Mouse (Mus musculus) hindbrain, embryonic 14.5 days (tissue): ENCODE measurements around the gene Msln. TPM values are rescaled to one million over a fixed set of nuclear protein-coding genes. Genes with fewer than 3 reads are reported as not detected.

Source experiments
- ATAC-seq: fragments of 200-750 bp; cut with Nextera tagmentation; 2 replicates; pipeline ENCODE4 v1.8.0; 2017; ENCODE audit warnings: moderate number of reproducible peaks, mild to moderate bottlenecking, moderate TSS enrichment, moderate library complexity; ENCODE audit not compliant: low FRiP score
- DNase-seq: peaks from one replicate; pipeline ENCODE4 v3.0.0-alpha.2; 2015; ENCODE audit warnings: low spot score
- H3K27ac ChIP-seq: fragments of 300-500 bp; sonication (generic); 2 replicates; pipeline ENCODE4 v1.5.1; 2014; ENCODE audit warnings: mild to moderate bottlenecking, moderate library complexity
- H3K27me3 ChIP-seq: fragments of 300-500 bp; sonication (generic); 2 replicates; pipeline ENCODE4 v1.6.1; 2014; ENCODE audit warnings: mild to moderate bottlenecking, low read length, mixed read lengths; ENCODE audit not compliant: control insufficient read depth, insufficient read depth
- H3K36me3 ChIP-seq: fragments of 300-500 bp; sonication (generic); replicated peaks from 2 replicates; pipeline ENCODE4 v1.6.1; 2014; ENCODE audit not compliant: control insufficient read depth, insufficient read depth
- H3K4me1 ChIP-seq: fragments of 300-500 bp; sonication (generic); replicated peaks from 2 replicates; pipeline ENCODE4 v1.6.1; 2014; ENCODE audit warnings: antibody characterized with exemption, low read length, mixed read lengths; ENCODE audit not compliant: control insufficient read depth, insufficient read depth
- H3K4me2 ChIP-seq: fragments of 300-500 bp; sonication (generic); replicated peaks from 2 replicates; pipeline ENCODE4 v1.6.1; 2014; ENCODE audit warnings: mild to moderate bottlenecking, moderate library complexity
- H3K4me3 ChIP-seq: fragments of 300-500 bp; sonication (generic); replicated peaks from 2 replicates; pipeline ENCODE4 v1.5.1; 2014; ENCODE audit warnings: mild to moderate bottlenecking, low read length
- H3K9ac ChIP-seq: fragments of 300-500 bp; sonication (generic); 2 replicates; pipeline ENCODE4 v1.6.1; 2014
- H3K9me3 ChIP-seq: fragments of 300-500 bp; sonication (generic); 2 replicates; pipeline ENCODE4 v1.6.1; 2016; ENCODE audit warnings: low read length; ENCODE audit not compliant: control insufficient read depth
- WGBS: fragments of 180-500 bp; shearing (Covaris S2); extraction: QIAGEN DNeasy Blood & Tissue Kit; methylation state at CpG from one replicate; pipeline ENCODE4 v1.1.7; 2014; 5-methylcytosine and 5-hydroxymethylcytosine counted together
- polyA plus RNA-seq: library from polyadenylated mRNA; unstranded; fragments of >200 nt; fragmentation: Nextera tagmentation; extraction: Ambion mirVana; gene quantifications from 2 replicates; pipeline ENCODE4 v1.2.1, GENCODE M21; 2014

The Msln gene
- polyA plus RNA-seq, 1 experiment from 2014 or later: not detected

- ATAC-seq (no peak), DNase-seq (no peak)
- Histone ChIP-seq H3K9me3 (no peaks in the 10 kb centered on the region), H3K9ac (no peak overlapping the region), H3K27me3 (no peaks in the 10 kb centered on the region), H3K4me2 (no peak overlapping the region), H3K27ac (no peak overlapping the region), H3K4me1 (no peaks in the 10 kb centered on the region), H3K4me3 (no peak overlapping the region), H3K36me3 (no peaks in the 10 kb centered on the region)
- 81% methylated on average over 7 of the region's 7 CpGs for WGBS
Observed at GRCm38 (mm10) chr17:25738861-25739260, 15.3 kb downstream of the Msln start.

- H3K27me3 ChIP-seq: no peaks in the 10 kb centered on the region
Observed at GRCm38 (mm10) chr17:25735745-25736144, 18.4 kb downstream of the Msln start, which contains the start of gene Mslnl. Gene Mslnl, plus strand, starts transcription at chr17:25736042.

GRCm38 (mm10) chr17:25735246-25735645 lies 18.9 kb downstream of the Msln start:
- Histone ChIP-seq H3K27me3 (no peaks in the 10 kb centered on the region), H3K4me3 (no peak overlapping the region), H3K36me3 (peaks cover 10% of the 10 kb centered on the region; the same call in 1 of the 2 replicates), H3K4me2 (no peak overlapping the region), H3K9me3 (no peaks in the 10 kb centered on the region), H3K27ac (no peak overlapping the region), H3K9ac (no peak overlapping the region), H3K4me1 (no peaks in the 10 kb centered on the region)
- 87% methylated on average over 5 of the region's 5 CpGs for WGBS
- DNase-seq: no peak
- no peak for ATAC-seq

More at GRCm38 (mm10) chr17:25735745-25736144, 18.4 kb downstream of the Msln start, which contains the start of gene Mslnl:
- no peak within 1 kb of the TSS for H3K27ac ChIP-seq
- no peak within 1 kb of the TSS for H3K4me2 ChIP-seq
- no peak for ATAC-seq
- WGBS: 69% methylated on average over 3 of the region's 3 CpGs
- H3K4me3 ChIP-seq: no peak within 1 kb of the TSS
- no peaks in the 10 kb centered on the region for H3K4me1 ChIP-seq
- H3K9ac ChIP-seq: no peak within 1 kb of the TSS
- no peaks in the 10 kb centered on the region for H3K9me3 ChIP-seq
- DNase-seq: no peak
- H3K36me3 ChIP-seq: peaks cover 5% of the 10 kb centered on the region; the same call in 1 of the 2 replicates

GRCm38 (mm10) chr17:25732082-25732481 lies 22.1 kb downstream of the Msln start:
- H3K36me3 ChIP-seq: peaks cover 11% of the 10 kb centered on the region; the same call in 1 of the 2 replicates
- no peak overlapping the region for H3K4me3 ChIP-seq
- no peaks in the 10 kb centered on the region for H3K9me3 ChIP-seq
- H3K4me2 ChIP-seq: no peak overlapping the region
- H3K4me1 ChIP-seq: peaks cover 8% of the 10 kb centered on the region; the same call in 1 of the 2 replicates
- no peaks in the 10 kb centered on the region for H3K27me3 ChIP-seq
- no peak for ATAC-seq
- 8% methylated on average over 2 of the region's 2 CpGs for WGBS
- no peak overlapping the region for H3K27ac ChIP-seq
- no peak overlapping the region for H3K9ac ChIP-seq
- peak; percentile 85 for DNase-seq

- Histone ChIP-seq H3K36me3 (peaks cover 11% of the 10 kb centered on the region; the same call in 1 of the 2 replicates), H3K9me3 (no peaks in the 10 kb centered on the region), H3K27ac (no peak overlapping the region), H3K9ac (peak overlapping the region; percentile 79), H3K4me3 (peak overlapping the region; percentile 63), H3K4me1 (peaks cover 13% of the 10 kb centered on the region), H3K4me2 (peak overlapping the region; percentile 62), H3K27me3 (no peaks in the 10 kb centered on the region)
- DNase-seq (no peak), ATAC-seq (no peak)
- WGBS: 19% methylated on average over 4 of the region's 4 CpGs
Observed at GRCm38 (mm10) chr17:25728009-25728270, 26.2 kb downstream of the Msln start.

GRCm38 (mm10) chr17:25727265-25728008 lies 26.7 kb downstream of the Msln start, which contains the start of the genes Chtf18 and Rpusd1:
Gene Chtf18, minus strand, starts transcription at chr17:25727419.
Gene Rpusd1, plus strand, starts transcription at chr17:25727670.
- Histone ChIP-seq H3K27me3 (no peaks in the 10 kb centered on the region), H3K9ac (peak within 1 kb of the TSS; percentile 79), H3K27ac (no peak within 1 kb of the TSS), H3K4me1 (peaks cover 13% of the 10 kb centered on the region), H3K4me3 (peak within 1 kb of the TSS; percentile 63), H3K9me3 (no peaks in the 10 kb centered on the region), H3K36me3 (peaks cover 11% of the 10 kb centered on the region; the same call in 1 of the 2 replicates), H3K4me2 (peak within 1 kb of the TSS; percentile 62)
- WGBS: under 1% methylated on average over 37 of the region's 37 CpGs
- ATAC-seq (peak; percentile 98), DNase-seq (peak; percentile 99)

GRCm38 (mm10) chr17:25725264-25725663 lies 28.9 kb downstream of the Msln start:
- H3K27me3 ChIP-seq: no peaks in the 10 kb centered on the region
- ATAC-seq (no peak), DNase-seq (no peak)
- H3K4me3 ChIP-seq: no peak overlapping the region
- H3K27ac ChIP-seq: no peak overlapping the region
- no peak overlapping the region for H3K4me2 ChIP-seq
- H3K4me1 ChIP-seq: peaks cover 13% of the 10 kb centered on the region
- WGBS: 84% methylated on average over 6 of the region's 6 CpGs
- no peaks in the 10 kb centered on the region for H3K9me3 ChIP-seq
- H3K36me3 ChIP-seq: peaks cover under 1% of the 10 kb centered on the region; the same call in 1 of the 2 replicates
- no peak overlapping the region for H3K9ac ChIP-seq

GRCm38 (mm10) chr17:25723919-25724318 lies 30.3 kb downstream of the Msln start:
- 79% methylated on average over 7 of the region's 7 CpGs for whole genome bisulfite sequencing
- no peak overlapping the region for H3K4me3 ChIP-seq
- DNase-seq: no peak

GRCm38 (mm10) chr17:25723470-25723869 lies 30.7 kb downstream of the Msln start:
- 96% methylated on average over 19 of the region's 19 CpGs for WGBS
- DNase-seq: no peak
- H3K36me3 ChIP-seq: no peaks in the 10 kb centered on the region

More at GRCm38 (mm10) chr17:25723919-25724318, 30.3 kb downstream of the Msln start:
- H3K9ac ChIP-seq: no peak overlapping the region
- H3K4me1 ChIP-seq: peaks cover 13% of the 10 kb centered on the region
- ATAC-seq: no peak
- H3K36me3 ChIP-seq: no peaks in the 10 kb centered on the region
- no peak overlapping the region for H3K4me2 ChIP-seq
- no peaks in the 10 kb centered on the region for H3K27me3 ChIP-seq
- H3K9me3 ChIP-seq: no peaks in the 10 kb centered on the region
- no peak overlapping the region for H3K27ac ChIP-seq

More at GRCm38 (mm10) chr17:25723470-25723869, 30.7 kb downstream of the Msln start:
- no peak overlapping the region for H3K9ac ChIP-seq
- H3K4me3 ChIP-seq: no peak overlapping the region
- no peaks in the 10 kb centered on the region for H3K9me3 ChIP-seq
- H3K4me1 ChIP-seq: peaks cover 10% of the 10 kb centered on the region
- no peaks in the 10 kb centered on the region for H3K27me3 ChIP-seq
- H3K27ac ChIP-seq: no peak overlapping the region
- no peak for ATAC-seq
- H3K4me2 ChIP-seq: no peak overlapping the region
